Mouse (Mus musculus) gastrocnemius, postnatal 36 days (tissue): Measurements from ENCODE around the gene Dhrs13. TPM values are rescaled to one million over a fixed set of nuclear protein-coding genes. Genes with fewer than 3 reads are reported as not detected.
A peak's percentile ranks its signal among the peaks of the same experiment; 100 is the strongest.

Experiments
- DNase-seq, 2 experiments: peaks; one replicate each; pipeline ENCODE4 v3.0.0; 2022
- intact Hi-C: fragments of 180-260 bp; cut with DNase I; formaldehyde crosslinking; loops from one replicate; pipeline ENCODE4 v1.15.1; 2025
- long read RNA-seq, 2 experiments: library from polyadenylated mRNA; stranded (forward); transcript quantifications; one replicate each; pipeline ENCODE4 v2.0.0; 2021
- total RNA-seq, 2 experiments: library from RNA; stranded (reverse); gene quantifications; 2 replicates each; pipeline ENCODE4 v1.2.3; 2021

Gene Dhrs13
- 1 to 10 TPM in 1 of 2 experiments, under 1 TPM in 1; 0.94 to 1.9 TPM for total RNA-seq
- long read RNA-seq, experiment 1: 0 reads
- long read RNA-seq, experiment 2, partial matches to known transcripts: 0 of 2 reads
- long read RNA-seq, experiment 2, other reads (novel, unspliced or antisense): 0 of 2 reads

DNA sequence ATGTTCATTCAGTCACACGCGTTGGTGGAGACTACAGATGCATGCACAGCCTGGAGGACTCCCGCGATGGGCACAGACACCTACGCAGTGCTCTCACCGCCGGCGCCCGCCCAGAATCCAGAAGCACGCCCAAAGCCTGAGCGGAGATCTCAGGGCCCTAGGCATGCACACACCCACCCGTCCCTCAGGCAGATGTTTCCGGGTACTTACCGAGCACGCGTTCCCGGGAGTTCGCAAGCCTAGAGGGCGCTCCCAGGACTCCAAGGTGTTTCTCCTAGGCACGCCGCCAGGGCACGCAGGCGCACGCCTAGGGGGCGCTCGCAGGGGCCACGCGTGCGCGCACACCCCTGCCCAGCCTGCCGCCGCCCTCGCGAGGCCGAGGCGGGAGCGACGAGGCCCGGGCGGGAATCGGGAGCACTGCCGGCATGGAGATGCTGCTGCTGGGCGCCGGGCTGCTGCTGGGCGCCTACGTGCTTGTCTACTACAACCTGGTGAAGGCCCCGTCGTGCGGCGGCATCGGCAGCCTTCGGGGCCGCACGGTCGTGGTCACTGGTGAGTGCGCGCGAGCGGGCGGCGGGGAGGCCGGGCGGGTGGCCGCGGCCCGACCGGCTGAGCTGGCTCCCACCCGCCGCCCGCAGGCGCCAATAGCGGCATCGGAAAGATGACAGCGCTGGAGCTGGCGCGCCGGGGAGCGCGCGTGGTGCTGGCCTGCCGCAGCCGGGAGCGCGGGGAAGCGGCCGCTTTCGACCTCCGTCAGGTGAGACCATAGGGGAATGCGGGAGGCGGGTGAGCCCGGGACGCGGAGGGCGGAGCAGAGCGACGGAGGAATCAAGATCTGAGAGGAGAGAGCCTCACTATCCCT is at the start of gene Dhrs13:
Dhrs13 (plus strand) TSS at position 334 of the 862 bp plus-strand sequence.
- peak; percentile 85 for DNase-seq

GRCm38 (mm10) chr11:77982441-77982905 is 49.6 kb upstream of the Dhrs13 start, which contains the start of gene Phf12:
Gene Phf12 (plus strand): TSS chr11:77982754.
- DNase-seq: peak; percentile 99
- intact Hi-C loops: loop anchor here (5.0 kb wide), 1 partner anchor 195 kb away; the partner anchor contains the start of genes Nek8 and Tlcd1

More for the DNA sequence above, at the start of gene Dhrs13:
- intact Hi-C loops: no loop called here

- intact Hi-C loops: loop anchor here (5.0 kb wide), 1 partner anchor 194 kb away; the partner anchor contains the start of genes Nek8 and Tlcd1
- DNase-seq: no peak
Measured at GRCm38 (mm10) chr11:77983191-77983936, 48.7 kb upstream of the Dhrs13 start.

GRCm38 (mm10) chr11:77983937-77984835 is 47.9 kb upstream of the Dhrs13 start:
- peak; percentile 49 to 62 for DNase-seq
- intact Hi-C loops: loop anchor here (5.0 kb wide), 1 partner anchor 193 kb away; the partner anchor contains the start of genes Nek8 and Tlcd1

DNA sequence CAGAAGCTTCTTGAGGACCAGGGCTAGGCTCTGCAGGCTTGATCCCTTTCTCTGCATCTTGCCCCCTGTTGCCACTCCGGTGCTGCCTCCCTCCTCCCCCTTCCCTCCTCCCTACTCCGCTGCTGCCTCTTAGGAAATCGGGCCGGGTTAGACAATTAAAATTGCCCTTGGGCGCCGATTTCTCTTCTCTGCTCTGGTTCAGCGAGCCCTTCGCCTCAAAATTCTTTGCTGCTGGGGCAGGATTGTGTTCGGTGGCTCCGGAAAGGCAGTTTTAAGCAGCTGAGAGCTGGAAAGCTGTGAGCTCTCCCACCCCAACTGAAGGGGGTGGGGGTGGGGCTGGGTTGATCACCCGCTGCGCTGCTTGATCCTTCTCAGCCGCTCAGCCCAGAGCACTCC is 47.2 kb upstream of the Dhrs13 start:
- intact Hi-C loops: loop anchor here (5.0 kb wide), 2 partner anchors 52 to 192 kb away; partner anchors contain the start of genes Flot2, Nek8 and Tlcd1
- DNase-seq: no peak

GRCm38 (mm10) chr11:77985541-77986065 is 46.5 kb upstream of the Dhrs13 start:
- intact Hi-C loops: loop anchor here (5.0 kb wide), 1 partner anchor 52 kb away; the partner anchor contains the start of gene Flot2
- no peak for DNase-seq

DNA sequence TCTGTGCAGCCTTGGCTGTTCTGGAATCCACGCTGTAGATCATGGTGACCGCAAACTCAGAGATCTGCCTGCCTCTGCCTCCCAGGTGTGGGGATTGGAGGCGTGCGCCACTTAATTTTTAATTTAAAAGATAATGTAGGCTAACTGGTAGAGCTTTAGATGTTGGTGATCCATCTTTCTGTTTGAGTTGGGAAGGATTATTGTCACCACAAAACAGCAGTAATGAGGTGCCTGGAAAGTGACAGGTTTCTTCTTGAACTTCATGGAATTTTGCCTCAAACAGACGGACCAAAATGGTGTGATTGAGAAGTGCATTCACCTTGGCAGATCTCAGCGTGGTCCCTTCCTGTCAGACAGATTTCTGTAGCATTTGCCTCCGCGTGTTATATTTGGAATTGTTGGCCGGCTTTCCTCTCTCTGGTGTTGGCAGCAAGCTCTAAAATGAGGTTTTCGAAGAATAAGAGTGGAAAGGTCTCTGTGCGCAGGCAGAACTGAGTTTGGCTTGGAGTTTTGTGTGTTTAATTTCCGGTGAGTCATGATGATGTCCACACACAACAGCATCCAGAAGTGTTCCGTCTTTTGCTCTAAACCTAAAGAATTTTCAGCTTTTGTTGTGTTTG is 42.9 kb upstream of the Dhrs13 start:
- DNase-seq: no peak
- intact Hi-C loops: loop anchor here (5.0 kb wide), 1 partner anchor 48 kb away; the partner anchor contains the start of gene Flot2

DNA sequence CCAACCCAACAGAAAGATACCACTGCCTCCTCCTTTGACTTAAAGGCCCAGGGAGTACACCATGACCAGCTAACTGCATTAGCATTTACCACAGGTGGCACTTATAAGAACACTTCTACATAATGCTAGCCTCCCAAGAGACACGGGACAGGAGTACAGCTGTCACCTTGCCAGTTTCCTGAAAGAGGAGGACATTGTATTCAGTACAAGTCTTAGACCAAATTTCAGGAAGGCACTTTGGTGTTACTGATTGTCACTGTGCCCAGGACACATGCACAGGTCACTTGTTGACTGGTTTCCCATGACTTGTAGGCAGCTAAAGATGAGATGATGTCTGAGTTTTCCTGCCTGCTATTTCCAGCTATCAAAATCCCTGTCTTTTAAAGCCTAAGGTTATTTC is 36.5 kb upstream of the Dhrs13 start:
- intact Hi-C loops: no loop called here
- DNase-seq: no peak

GRCm38 (mm10) chr11:78006446-78006845 is 25.6 kb upstream of the Dhrs13 start:
- DNase-seq: no peak
- intact Hi-C loops: no loop called here

DNA sequence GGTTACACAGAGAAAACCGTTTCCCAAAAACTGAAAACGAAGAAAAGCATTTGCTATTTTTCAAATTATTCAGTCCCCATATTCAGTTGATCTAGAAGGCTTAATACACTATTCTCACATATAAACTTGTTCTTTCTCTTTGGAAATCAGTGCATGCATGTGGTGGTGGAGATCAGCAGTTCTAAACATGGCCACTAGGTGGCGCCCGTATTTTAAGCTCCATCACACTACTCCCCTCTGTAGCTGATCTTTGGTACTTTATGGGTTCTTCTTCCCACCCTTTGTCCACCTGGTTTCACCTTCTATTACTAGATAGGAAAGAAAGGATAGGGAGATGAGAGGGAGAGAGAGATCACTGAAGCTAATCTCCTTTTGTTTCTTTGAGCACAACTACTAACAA is 12.4 kb upstream of the Dhrs13 start:
- intact Hi-C loops: no loop called here
- DNase-seq: peak; percentile 38 to 70

GRCm38 (mm10) chr11:78023607-78024006 is 8.5 kb upstream of the Dhrs13 start:
- intact Hi-C loops: no loop called here
- DNase-seq: no peak

DNA sequence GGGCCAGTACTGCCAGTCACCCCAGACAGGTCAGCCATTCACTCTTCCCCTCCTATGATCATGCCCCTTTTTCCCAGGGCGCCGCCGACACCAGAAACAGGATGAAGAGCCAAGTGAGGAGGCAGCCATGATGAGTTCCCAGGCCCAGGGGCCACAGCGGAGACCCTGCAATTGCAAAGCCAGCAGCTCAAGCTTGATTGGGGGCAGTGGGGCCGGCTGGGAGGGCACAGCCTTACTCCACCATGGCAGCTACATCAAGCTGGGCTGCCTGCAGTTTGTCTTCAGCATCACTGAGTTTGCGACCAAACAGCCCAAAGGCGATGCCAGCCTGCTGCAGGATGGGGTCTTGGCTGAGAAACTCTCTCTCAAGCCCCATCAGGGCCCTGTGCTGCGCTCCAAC is 2.8 kb upstream of the Dhrs13 start:
- no peak for DNase-seq
- intact Hi-C loops: no loop called here

- intact Hi-C loops: no loop called here
- no peak for DNase-seq
Measured at GRCm38 (mm10) chr11:78030600-78030999, 1.5 kb upstream of the Dhrs13 start.

GRCm38 (mm10) chr11:78031389-78031788 is 691 bp upstream of the Dhrs13 start:
- intact Hi-C loops: no loop called here
- DNase-seq: no peak

GRCm38 (mm10) chr11:78032809-78033195 is 722 bp downstream of the Dhrs13 start:
- no peak for DNase-seq
- intact Hi-C loops: no loop called here

DNA sequence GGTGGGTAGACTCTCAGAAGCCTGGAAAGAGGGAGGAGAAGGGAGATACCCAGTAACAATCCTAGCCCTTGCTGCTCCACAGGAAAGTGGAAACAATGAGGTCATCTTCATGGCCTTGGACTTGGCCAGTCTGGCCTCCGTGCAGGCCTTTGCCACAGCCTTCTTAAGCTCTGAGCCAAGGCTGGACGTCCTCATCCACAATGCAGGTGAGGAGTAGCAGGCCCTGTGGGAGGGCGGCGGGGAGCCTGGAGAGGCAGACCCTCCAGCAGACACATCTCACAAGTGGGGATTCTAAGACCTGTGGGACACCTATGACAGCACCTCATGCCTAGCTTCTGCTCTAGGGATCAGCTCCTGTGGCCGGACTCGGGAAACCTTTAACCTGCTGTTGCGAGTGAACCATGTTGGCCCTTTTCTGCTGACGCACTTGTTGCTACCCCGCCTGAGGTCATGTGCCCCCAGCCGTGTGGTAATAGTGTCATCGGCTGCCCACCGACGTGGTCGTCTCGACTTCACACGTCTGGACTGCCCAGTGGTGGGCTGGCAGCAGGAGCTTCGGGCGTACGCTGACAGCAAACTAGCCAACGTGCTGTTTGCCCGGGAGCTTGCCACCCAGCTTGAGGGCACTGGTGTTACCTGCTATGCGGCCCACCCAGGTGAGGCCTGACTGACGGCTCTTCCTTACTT is 2.0 kb downstream of the Dhrs13 start:
- intact Hi-C loops: no loop called here
- no peak for DNase-seq

- no peak for DNase-seq
- intact Hi-C loops: loop anchor here (5.0 kb wide), 1 partner anchor 49 kb away; no protein-coding TSS in a partner anchor
Measured at GRCm38 (mm10) chr11:78036791-78037190, 4.7 kb downstream of the Dhrs13 start.
